Mouse (Mus musculus) erythroid progenitor cell, adult 5-6 weeks (primary cell): ENCODE measurements around the gene Cep68. TPM values are rescaled to one million over a fixed set of nuclear protein-coding genes. Genes with fewer than 3 reads are reported as not detected.

Source experiments
- ATAC-seq: replicated peaks from 2 replicates; pipeline ENCODE4 v1.8.0; 2016; ENCODE audit warnings: moderate number of reproducible peaks, mild to moderate bottlenecking, moderate TSS enrichment, inconsistent platforms; ENCODE audit not compliant: poor library complexity, low FRiP score, severe bottlenecking
- total RNA-seq, 2 experiments: library from RNA; stranded (forward) in 1 of 2; stranded (reverse) in 1 of 2; fragments of 150-400 nt in 1 of 2; fragments of 186-747, 209-891 nt in 1 of 2; gene quantifications; 2 replicates each; pipeline versions ENCODE4 v1.2.3 to v1.2.4; 2015 to 2017; ENCODE audit warnings: low replicate concordance in 2 of 2

Gene Cep68
- total RNA-seq, 2 experiments from 2014 or later: 3.3 to 6.3 TPM

DNA sequence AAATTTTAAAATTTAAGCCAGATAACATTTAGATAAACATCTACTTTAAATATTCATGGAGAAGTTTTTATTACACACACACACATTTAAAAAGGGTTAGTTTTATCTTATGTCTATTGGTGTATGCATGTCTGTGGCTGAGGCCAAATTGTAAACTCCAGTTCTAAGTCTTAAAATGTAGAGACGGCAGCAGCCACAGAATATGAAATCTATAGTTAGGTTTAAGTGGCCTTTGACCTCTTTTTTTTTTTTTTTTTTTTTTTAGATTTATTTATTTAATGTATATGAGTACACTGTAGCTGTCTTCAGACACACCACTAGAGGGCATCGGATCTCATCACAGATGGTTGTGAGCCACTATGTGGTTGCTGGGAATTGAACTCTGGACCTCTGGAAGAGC is 41.6 kb downstream of the Cep68 start:
- no peak for ATAC-seq

- no peak for ATAC-seq
Observed at GRCm38 (mm10) chr11:20206626-20207223, 42.5 kb downstream of the Cep68 start.

DNA sequence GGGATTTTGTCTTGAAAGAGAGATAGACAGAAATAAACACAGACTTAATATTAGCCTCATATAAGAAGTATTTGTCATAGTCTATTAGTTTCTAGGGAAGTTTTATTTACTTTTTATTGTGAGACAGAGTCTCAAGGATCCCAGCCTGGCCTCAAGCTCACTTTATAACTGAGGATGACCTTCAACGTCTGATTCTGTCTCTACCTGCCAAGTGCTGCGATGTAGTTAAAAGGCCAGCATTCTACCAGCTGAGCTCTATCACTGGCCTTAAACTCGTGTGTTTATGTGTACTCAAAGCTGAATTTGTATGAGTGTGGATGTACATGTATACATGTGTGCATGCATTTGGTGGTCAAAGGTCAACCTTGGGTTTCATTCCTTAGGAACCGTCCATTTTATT is 43.7 kb downstream of the Cep68 start:
- no peak for ATAC-seq

DNA sequence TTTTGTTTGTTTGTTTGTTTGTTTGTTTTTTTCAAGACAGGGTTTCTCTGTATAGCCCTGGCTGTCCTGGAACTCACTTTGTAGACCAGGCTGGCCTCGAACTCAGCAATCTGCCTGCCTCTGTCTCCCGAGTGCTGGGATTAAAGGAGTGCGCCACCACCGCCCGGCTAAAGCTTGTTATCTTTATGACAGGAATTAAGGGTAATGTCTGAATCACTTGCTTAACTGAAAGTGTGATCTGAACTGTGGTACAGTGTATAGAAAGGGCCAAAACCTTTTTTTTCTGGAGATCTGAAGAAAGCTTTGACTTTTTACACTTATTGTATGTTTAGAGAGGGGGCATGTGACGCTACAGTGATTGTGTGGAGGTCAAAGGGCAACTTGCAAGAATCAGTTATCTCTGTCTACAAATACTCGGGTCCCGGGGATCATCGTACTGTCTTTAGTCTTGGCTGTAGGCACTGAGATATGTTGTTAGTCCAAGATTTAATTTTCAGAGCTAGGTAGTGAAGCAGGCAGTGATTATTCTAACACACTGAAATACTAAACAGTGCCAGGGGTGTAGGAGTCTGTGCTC is 44.3 kb downstream of the Cep68 start:
- ATAC-seq: no peak

DNA sequence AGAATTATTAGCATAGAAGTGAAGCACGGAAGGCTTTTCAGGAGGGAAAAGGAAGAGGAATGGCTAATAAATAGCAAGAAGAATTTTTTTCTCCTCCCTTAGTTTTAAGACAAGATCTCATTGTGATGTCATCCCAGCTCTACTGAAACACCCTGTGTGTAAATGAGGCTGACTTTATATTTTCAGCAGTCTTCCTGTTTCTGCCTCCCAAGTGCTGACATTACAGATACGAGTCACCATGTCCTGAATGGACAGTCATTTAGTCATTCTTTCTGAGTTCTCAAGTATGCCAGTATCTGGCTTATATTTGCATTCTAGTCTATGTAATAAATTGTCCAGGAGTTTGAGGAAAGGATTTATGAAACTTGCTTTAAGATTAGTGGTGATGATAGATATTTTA is 44.9 kb downstream of the Cep68 start:
- ATAC-seq: no peak

- ATAC-seq: no peak
Observed at GRCm38 (mm10) chr11:20202299-20203011, 46.8 kb downstream of the Cep68 start.

DNA sequence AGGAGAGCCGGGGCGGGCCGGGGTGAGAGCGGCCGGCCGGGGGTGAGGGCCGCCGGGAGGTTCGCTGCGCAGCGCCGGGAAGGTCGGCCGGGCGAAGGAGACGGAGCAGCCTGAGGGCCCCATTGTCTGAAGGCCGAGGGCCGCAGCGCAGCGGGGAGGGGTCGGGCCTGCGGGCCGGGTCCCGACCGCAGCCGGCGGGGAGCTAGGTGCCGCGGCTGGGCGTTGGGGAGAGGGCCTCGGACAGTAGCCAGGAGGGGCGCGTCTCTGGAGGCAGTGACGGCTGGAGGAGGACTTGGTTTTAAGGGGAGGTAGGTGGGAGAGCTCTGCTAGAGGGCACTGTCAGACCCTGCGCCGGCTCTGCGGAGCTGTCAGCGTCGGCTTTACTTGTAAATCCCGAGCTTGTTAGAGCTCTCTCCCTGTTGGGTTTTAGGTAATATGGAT is 47.5 kb downstream of the Cep68 start:
- peak; percentile 27; the same call in 1 of the 2 replicates for ATAC-seq

DNA sequence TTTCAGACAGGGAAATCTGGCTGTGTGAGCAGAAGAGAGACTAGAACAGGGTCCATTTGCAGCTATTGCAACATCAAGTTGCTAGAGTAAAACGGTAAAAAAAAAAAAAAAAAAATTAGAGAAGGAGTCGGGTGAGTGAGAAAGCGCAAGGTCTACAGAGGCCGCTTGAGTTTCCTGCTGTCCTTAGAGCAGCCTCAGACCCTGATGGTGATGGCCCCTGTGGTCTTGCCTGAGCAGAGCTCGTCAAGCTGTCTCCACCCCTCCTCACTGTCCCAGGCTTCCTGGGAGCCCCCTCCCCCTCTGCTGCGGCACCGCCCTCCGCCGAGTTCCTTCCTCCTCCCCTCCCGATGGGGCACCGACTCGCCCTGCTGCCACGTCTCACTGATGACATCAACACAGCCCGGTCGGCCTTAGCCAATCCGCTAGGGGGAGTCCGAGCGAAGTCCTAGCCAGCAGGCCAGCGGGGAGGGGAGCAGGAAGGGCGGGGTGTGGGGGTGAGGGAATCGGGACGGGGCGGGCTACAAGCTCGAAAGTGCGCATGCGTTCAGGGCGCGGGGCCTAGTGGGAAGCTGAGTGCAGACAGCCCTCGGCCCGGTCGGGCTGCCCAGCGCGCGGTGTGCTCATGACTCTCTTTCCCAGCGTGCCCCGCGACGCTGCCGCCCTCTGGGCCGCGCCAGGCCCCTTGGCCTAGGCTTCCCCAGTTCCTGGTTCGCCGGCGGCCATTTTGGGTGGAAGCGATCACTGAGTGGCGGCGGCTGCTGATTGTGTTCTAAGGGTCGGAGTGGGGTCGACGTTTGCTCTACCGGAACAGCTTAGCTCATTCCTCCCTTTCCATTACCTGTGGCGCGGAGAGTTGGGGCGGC is 48.3 kb downstream of the Cep68 start, which contains the start of gene Rab1a:
Rab1a (plus strand) TSS at position 720 of the 863 bp plus-strand sequence.
- peak; percentile 91 for ATAC-seq

DNA sequence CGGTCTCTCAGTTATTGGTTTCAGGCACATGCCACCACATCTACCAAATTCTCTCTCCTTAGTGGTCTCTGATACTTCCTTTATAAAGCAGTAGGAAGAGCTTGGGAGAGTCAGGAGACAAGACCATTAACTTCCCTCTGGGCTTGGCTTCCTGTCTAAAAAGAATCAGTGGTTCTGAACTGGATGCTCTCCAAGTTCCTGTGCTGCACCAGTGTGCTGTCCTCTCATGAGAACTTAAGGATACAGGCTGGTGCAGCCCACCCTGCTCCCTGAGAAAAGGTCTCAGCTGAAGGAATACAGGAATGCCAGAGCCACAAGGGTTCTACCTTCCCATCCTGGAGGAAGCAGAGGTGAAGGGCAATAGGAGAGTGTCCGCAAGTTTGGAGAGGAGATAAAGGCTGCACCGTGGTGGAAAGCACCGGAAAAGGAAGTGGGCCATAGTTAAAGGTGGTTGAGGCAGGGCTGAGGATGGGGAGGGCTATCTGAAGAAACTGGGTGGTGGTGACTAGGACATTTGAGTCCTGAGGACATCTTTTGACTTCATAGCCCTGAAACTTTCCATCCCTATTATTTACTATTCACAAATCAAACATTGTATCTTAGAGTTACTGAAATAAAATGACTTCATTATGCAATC is 56.0 kb downstream of the Cep68 start:
- no peak for ATAC-seq

- no peak for ATAC-seq
Observed at GRCm38 (mm10) chr11:20187271-20187670, 62.0 kb downstream of the Cep68 start.

Other genes with a start within 250 kb of the Cep68 start
- gene Actr2, start 136.5 kb downstream of the Cep68 start, total RNA-seq (2015; ENCODE audit: low replicate concordance): 81.1 and 109 TPM in 2 replicates
- 74.9 and 102 TPM in 2 replicates for gene Actr2, start 136.5 kb downstream of the Cep68 start, total RNA-seq (2017; ENCODE audit: low replicate concordance)
- gene Rab1a, start 48.0 kb downstream of the Cep68 start, total RNA-seq (2015; ENCODE audit: low replicate concordance): 86.1 and 103 TPM in 2 replicates
- gene Rab1a, start 48.0 kb downstream of the Cep68 start, total RNA-seq (2017; ENCODE audit: low replicate concordance): 40.2 and 60.6 TPM in 2 replicates
- gene Slc1a4, start 83.3 kb upstream of the Cep68 start, total RNA-seq (2015; ENCODE audit: low replicate concordance): 1.8 TPM in 1 of 2 replicates, not detected in the other
- gene Slc1a4, start 83.3 kb upstream of the Cep68 start, total RNA-seq (2017; ENCODE audit: low replicate concordance): 0.77 TPM in 1 of 2 replicates, not detected in the other